ENCODE assay signal across 8 mouse cellular contexts in genomic region chr14:31017854-31018253, GRCm38 (mm10). TPM values are rescaled to one million over a fixed set of nuclear protein-coding genes. Genes with fewer than 3 reads are reported as not detected.
DNase-seq lines count a peak whose midpoint lies in the region; ATAC-seq and TF ChIP-seq lines count a peak whose summit lies in the region.

No protein-coding gene starts in this region.

- H3K9ac ChIP-seq in embryonic facial prominence, embryonic 14.5 days (ENCODE audit: low read depth, low read length) = peak overlapping the region; percentile 93
- peak overlapping the region; percentile 96 for H3K9ac ChIP-seq in intestine, embryonic 15.5 days
- H3K9ac ChIP-seq in midbrain, embryonic 11.5 days (ENCODE audit: low read length) = peak overlapping the region; percentile 96

- peaks cover 64% of the 10 kb centered on the region for H3K36me3 ChIP-seq in G1E (replicated peaks)
- H3K36me3 ChIP-seq in embryonic facial prominence, embryonic 14.5 days (ENCODE audit: control insufficient read depth, insufficient read depth, low read length) = peaks cover 55% of the 10 kb centered on the region
- H3K36me3 ChIP-seq in intestine, embryonic 15.5 days = peaks cover 15% of the 10 kb centered on the region
- peaks cover 20% of the 10 kb centered on the region for H3K36me3 ChIP-seq in midbrain, embryonic 11.5 days (ENCODE audit: control insufficient read depth, insufficient read depth, low read length)

- DNase-seq in CD4-positive, CD25-positive, alpha-beta regulatory T cell, adult 2 months (ENCODE audit: low read depth, low spot score) = peak; percentile 64
- DNase-seq in G1E (ENCODE audit: low spot score) = peak; percentile 42
- DNase-seq in embryonic facial prominence, embryonic 14.5 days (ENCODE audit: low spot score) = peak; percentile 62
- no peak for DNase-seq in midbrain, embryonic 11.5 days (ENCODE audit: low spot score, missing footprints)
- no peak for DNase-seq in right cerebral cortex, postnatal 36 days (ENCODE audit: low spot score in 2 of 2)
- no peak for DNase-seq in testis, postnatal 10 days (ENCODE audit: low spot score)

- peak overlapping the region; percentile 72 for H3K4me2 ChIP-seq in embryonic facial prominence, embryonic 14.5 days (ENCODE audit: low read depth, low read length)
- H3K4me2 ChIP-seq in intestine, embryonic 15.5 days (replicated peaks) = peak overlapping the region; percentile 64
- peak overlapping the region; percentile 79 for H3K4me2 ChIP-seq in midbrain, embryonic 11.5 days

- no peak for ATAC-seq in CD4-positive, CD25-positive, alpha-beta regulatory T cell, adult 4 months
- 0 out of 2 replicates have a peak, but pooled peaks have one; percentile 22 for ATAC-seq in G1E (ENCODE audit: extremely low read depth, insufficient number of reproducible peaks, low FRiP score, poor library complexity, severe bottlenecking)
- ATAC-seq in embryonic facial prominence, embryonic 14.5 days (ENCODE audit: low read depth) = no peak
- ATAC-seq in intestine, embryonic 15.5 days = no peak
- no peak for ATAC-seq in midbrain, embryonic 11.5 days (ENCODE audit: low FRiP score)

- TF ChIP-seq CTCF in G1E (IDR thresholded peaks at IDR 0.05; ENCODE audit: low read depth, low read length) = no peak

- H3K27ac ChIP-seq in embryonic facial prominence, embryonic 14.5 days (replicated peaks; ENCODE audit: low read depth, low read length) = no peak overlapping the region
- no peak overlapping the region for H3K27ac ChIP-seq in intestine, embryonic 15.5 days
- H3K27ac ChIP-seq in midbrain, embryonic 11.5 days (ENCODE audit: low read depth, low read length) = no peak overlapping the region

- H3K27me3 ChIP-seq in G1E (ENCODE audit: insufficient read depth, low read length) = no peaks in the 10 kb centered on the region
- H3K27me3 ChIP-seq in embryonic facial prominence, embryonic 14.5 days (replicated peaks; ENCODE audit: control insufficient read depth, insufficient read depth, low read length) = no peaks in the 10 kb centered on the region
- no peaks in the 10 kb centered on the region for H3K27me3 ChIP-seq in intestine, embryonic 15.5 days (replicated peaks)
- H3K27me3 ChIP-seq in midbrain, embryonic 11.5 days (ENCODE audit: control insufficient read depth, insufficient read depth, low read length) = no peaks in the 10 kb centered on the region

- peaks cover 56% of the 10 kb centered on the region for H3K4me1 ChIP-seq in G1E (ENCODE audit: insufficient read depth, low read depth, low read length)
- H3K4me1 ChIP-seq in embryonic facial prominence, embryonic 14.5 days (ENCODE audit: control insufficient read depth, insufficient read depth, low read length) = peaks cover 18% of the 10 kb centered on the region
- no peaks in the 10 kb centered on the region; the same call in 1 of the 2 replicates for H3K4me1 ChIP-seq in intestine, embryonic 15.5 days (replicated peaks)
- H3K4me1 ChIP-seq in midbrain, embryonic 11.5 days (ENCODE audit: control insufficient read depth, insufficient read depth, low read length) = peaks cover 14% of the 10 kb centered on the region

- WGBS in embryonic facial prominence, embryonic 14.5 days = 3% methylated on average over 2 of the region's 2 CpGs
- WGBS in intestine, embryonic 15.5 days = 1% methylated on average over 2 of the region's 2 CpGs
- 2% methylated on average over 2 of the region's 2 CpGs for WGBS in midbrain, embryonic 11.5 days

- peak overlapping the region; percentile 84 for H3K4me3 ChIP-seq in G1E (ENCODE audit: low read depth, low read length)
- H3K4me3 ChIP-seq in embryonic facial prominence, embryonic 14.5 days (ENCODE audit: low read depth, low read length) = peak overlapping the region; percentile 70
- H3K4me3 ChIP-seq in intestine, embryonic 15.5 days (replicated peaks) = peak overlapping the region; percentile 68
- peak overlapping the region; percentile 83 for H3K4me3 ChIP-seq in midbrain, embryonic 11.5 days (ENCODE audit: low read depth, low read length)

- H3K9me3 ChIP-seq in G1E (replicated peaks) = no peaks in the 10 kb centered on the region
- no peaks in the 10 kb centered on the region for H3K9me3 ChIP-seq in embryonic facial prominence, embryonic 14.5 days (ENCODE audit: control insufficient read depth, low read length)
- H3K9me3 ChIP-seq in intestine, embryonic 15.5 days = no peaks in the 10 kb centered on the region
- no peaks in the 10 kb centered on the region for H3K9me3 ChIP-seq in midbrain, embryonic 11.5 days (ENCODE audit: control insufficient read depth, low read length)

RNA-seq across cellular contexts. Expression of gene Pbrm1, which starts 1.1 kb away (rescaled TPM):
- 10 to 100 TPM; 40.1 to 46.0 TPM for polyA plus RNA-seq in CD4-positive, CD25-positive, alpha-beta regulatory T cell, adult 4 months (2017; shearing (Covaris generic))
- total RNA-seq in G1E (2014; fragmentation: Nextera tagmentation) (144 and 168 TPM in 2 replicates), G1E (2017) (51.4 and 61.2 TPM in 2 replicates)
- polyA plus RNA-seq in G1E (2012) = 11.9 and 15.3 TPM in 2 replicates
- 84.6 and 96.5 TPM in 2 replicates for polyA plus RNA-seq in embryonic facial prominence, embryonic 14.5 days (2014; fragmentation: Nextera tagmentation; extraction: Ambion mirVana)
- 97.1 and 106 TPM in 2 replicates for polyA plus RNA-seq in intestine, embryonic 15.5 days (2015; fragmentation: Nextera tagmentation; extraction: Ambion mirVana)
- 134 and 140 TPM in 2 replicates for polyA plus RNA-seq in midbrain, embryonic 11.5 days (2014; fragmentation: Nextera tagmentation; extraction: Ambion mirVana)

RNA-seq across cellular contexts. Expression of gene Gnl3, which starts 1.1 kb away (rescaled TPM):
- 10 to 100 TPM; 77.0 to 78.1 TPM for polyA plus RNA-seq in CD4-positive, CD25-positive, alpha-beta regulatory T cell, adult 4 months (2017; shearing (Covaris generic))
- total RNA-seq in G1E (2014; fragmentation: Nextera tagmentation) (376 and 398 TPM in 2 replicates), G1E (2017) (271 and 308 TPM in 2 replicates)
- polyA plus RNA-seq in G1E (2012) = 21.8 and 37.9 TPM in 2 replicates
- 107 and 109 TPM in 2 replicates for polyA plus RNA-seq in embryonic facial prominence, embryonic 14.5 days (2014; fragmentation: Nextera tagmentation; extraction: Ambion mirVana)
- 127 and 151 TPM in 2 replicates for polyA plus RNA-seq in intestine, embryonic 15.5 days (2015; fragmentation: Nextera tagmentation; extraction: Ambion mirVana)
- polyA plus RNA-seq in midbrain, embryonic 11.5 days (2014; fragmentation: Nextera tagmentation; extraction: Ambion mirVana) = 96.2 and 103 TPM in 2 replicates

RNA-seq across cellular contexts. Expression of gene Spcs1, which starts 16.4 kb away (rescaled TPM):
- polyA plus RNA-seq in CD4-positive, CD25-positive, alpha-beta regulatory T cell, adult 4 months (2017; shearing (Covaris generic)) = 100 to 1,000 TPM; 278 to 298 TPM
- total RNA-seq in G1E (2014; fragmentation: Nextera tagmentation) (124 and 129 TPM in 2 replicates), G1E (2017) (169 and 173 TPM in 2 replicates)
- 17.7 TPM in 2 replicates for polyA plus RNA-seq in G1E (2012)
- 455 and 472 TPM in 2 replicates for polyA plus RNA-seq in embryonic facial prominence, embryonic 14.5 days (2014; fragmentation: Nextera tagmentation; extraction: Ambion mirVana)
- 411 and 423 TPM in 2 replicates for polyA plus RNA-seq in intestine, embryonic 15.5 days (2015; fragmentation: Nextera tagmentation; extraction: Ambion mirVana)
- polyA plus RNA-seq in midbrain, embryonic 11.5 days (2014; fragmentation: Nextera tagmentation; extraction: Ambion mirVana) = 269 and 301 TPM in 2 replicates

RNA-seq across cellular contexts. Expression of gene Glt8d1, which starts 16.7 kb away (rescaled TPM):
- polyA plus RNA-seq in CD4-positive, CD25-positive, alpha-beta regulatory T cell, adult 4 months (2017; shearing (Covaris generic)) = 10 to 100 TPM; 10.1 to 10.4 TPM
- total RNA-seq in G1E (2014; fragmentation: Nextera tagmentation) = 48.8 and 53.6 TPM in 2 replicates
- total RNA-seq in G1E (2017) = 23.7 and 34.4 TPM in 2 replicates
- 4.5 and 4.7 TPM in 2 replicates for polyA plus RNA-seq in G1E (2012)
- polyA plus RNA-seq in embryonic facial prominence, embryonic 14.5 days (2014; fragmentation: Nextera tagmentation; extraction: Ambion mirVana) = 74.2 and 76.1 TPM in 2 replicates
- 44.6 and 48.6 TPM in 2 replicates for polyA plus RNA-seq in intestine, embryonic 15.5 days (2015; fragmentation: Nextera tagmentation; extraction: Ambion mirVana)
- 63.4 and 68.3 TPM in 2 replicates for polyA plus RNA-seq in midbrain, embryonic 11.5 days (2014; fragmentation: Nextera tagmentation; extraction: Ambion mirVana)

Comparison
In these comparisons a context has a peak if more than half of its experiments do, and no peak if none do; other contexts are left out.
1. DNase-seq: peak in CD4-positive, CD25-positive, alpha-beta regulatory T cell, adult 2 months (single experiment), G1E (single experiment) and embryonic facial prominence, embryonic 14.5 days (single experiment); none in midbrain, embryonic 11.5 days (single experiment), right cerebral cortex, postnatal 36 days (0 of 2) and testis, postnatal 10 days (single experiment).
2. RNA of gene Spcs1, which starts 16.4 kb away (polyA plus RNA-seq): 455 to 472 TPM in embryonic facial prominence, embryonic 14.5 days, 411 to 423 TPM in intestine, embryonic 15.5 days, 278 to 298 TPM in CD4-positive, CD25-positive, alpha-beta regulatory T cell, adult 4 months and 269 to 301 TPM in midbrain, embryonic 11.5 days; 17.7 TPM in G1E; every median in the first group is over 10 times any median in the second.
3. Peak in every context shown above with its lines, with median percentiles within 50 percentile points of each other: H3K4me3 ChIP-seq, H3K4me2 ChIP-seq and H3K9ac ChIP-seq.